Comparison of ENCODE assay signal across 24 mouse cellular contexts in the genomic region with DNA sequence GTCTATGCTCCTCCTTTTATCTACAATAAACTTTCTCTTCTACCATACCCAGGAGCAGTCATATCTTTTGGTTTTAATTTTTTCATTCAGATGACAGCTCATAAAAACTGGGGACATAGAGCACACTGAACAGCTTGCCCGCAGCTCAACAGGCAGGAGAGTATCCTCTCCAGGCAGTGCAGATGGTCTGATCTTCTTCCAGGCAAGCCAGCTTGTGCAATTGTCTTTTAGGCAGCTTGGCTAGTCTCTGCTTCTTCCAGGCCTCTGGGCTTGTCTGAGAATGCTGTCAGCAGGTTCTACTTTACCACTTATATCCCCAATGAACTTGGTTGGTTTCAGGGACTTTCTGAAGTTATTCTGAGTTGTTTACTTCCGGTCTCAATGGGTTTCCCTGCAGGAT. TPM values are rescaled to one million over a fixed set of nuclear protein-coding genes. Genes with fewer than 3 reads are reported as not detected.
DNase-seq lines count a peak whose midpoint lies in the region; ATAC-seq and TF ChIP-seq lines count a peak whose summit lies in the region.
"Had no signal": no experiment of that assay in that cellular context is flagged by ENCODE, and none has a peak within 500 bp of the region (broad histone marks: within the 10 kb centered on the region; RNA-seq: fewer than 3 reads in every experiment).

No protein-coding gene starts in this region.

- H3K9me3 ChIP-seq in midbrain, postnatal 0 days (ENCODE audit: low read length) = no peaks in the 10 kb centered on the region
- H3K9me3 ChIP-seq in heart, embryonic 12.5 days (replicated peaks) = no peaks in the 10 kb centered on the region; the same call in 1 of the 2 replicates
- H3K9me3 ChIP-seq: embryonic facial prominence, embryonic 13.5 days; heart, embryonic 10.5 days; hindbrain, embryonic 15.5 days; neural tube, embryonic 15.5 days had no signal

- TF ChIP-seq CTCF in midbrain, postnatal 0 days (IDR thresholded peaks at IDR 0.05) = no peak

- ATAC-seq in frontal cortex, adult (ENCODE audit: low TSS enrichment) = peak; percentile 89
- no peak for ATAC-seq in midbrain, postnatal 0 days (ENCODE audit: low FRiP score)
- ATAC-seq in heart, embryonic 12.5 days (ENCODE audit: insufficient number of reproducible peaks, low FRiP score) = no peak

- no peaks in the 10 kb centered on the region for H3K27me3 ChIP-seq in midbrain, postnatal 0 days (ENCODE audit: insufficient read depth, low read length)
- no peaks in the 10 kb centered on the region for H3K27me3 ChIP-seq in heart, embryonic 12.5 days (replicated peaks)
- H3K27me3 ChIP-seq: embryonic facial prominence, embryonic 13.5 days; hindbrain, embryonic 15.5 days; neural tube, embryonic 15.5 days had no signal

- no peak overlapping the region for H3K9ac ChIP-seq in midbrain, postnatal 0 days (replicated peaks; ENCODE audit: low read length, poor library complexity, severe bottlenecking)
- no peak overlapping the region for H3K9ac ChIP-seq in heart, embryonic 12.5 days
- H3K9ac ChIP-seq: embryonic facial prominence, embryonic 13.5 days; hindbrain, embryonic 15.5 days; lung, embryonic 14.5 days; neural tube, embryonic 15.5 days had no signal

- no peak overlapping the region for H3K27ac ChIP-seq in midbrain, postnatal 0 days (ENCODE audit: low read depth, low read length)
- no peak overlapping the region for H3K27ac ChIP-seq in heart, embryonic 12.5 days (ENCODE audit: poor library complexity, severe bottlenecking)
- H3K27ac ChIP-seq: embryonic facial prominence, embryonic 13.5 days; heart, embryonic 10.5 days; hindbrain, embryonic 15.5 days; macrophage; neural tube, embryonic 15.5 days had no signal

- H3K36me3 ChIP-seq in midbrain, postnatal 0 days (ENCODE audit: insufficient read depth, low read length) = no peaks in the 10 kb centered on the region
- H3K36me3 ChIP-seq in heart, embryonic 12.5 days = no peaks in the 10 kb centered on the region
- H3K36me3 ChIP-seq: embryonic facial prominence, embryonic 13.5 days; heart, embryonic 10.5 days; hindbrain, embryonic 15.5 days; neural tube, embryonic 15.5 days had no signal

- 84% methylated on average over 2 of the region's 2 CpGs for WGBS in midbrain, postnatal 0 days
- 79% methylated on average over 2 of the region's 2 CpGs for WGBS in heart, embryonic 12.5 days

- no peak overlapping the region for H3K4me3 ChIP-seq in midbrain, postnatal 0 days (ENCODE audit: low read depth, low read length)
- no peak overlapping the region for H3K4me3 ChIP-seq in heart, embryonic 12.5 days
- H3K4me3 ChIP-seq: embryonic facial prominence, embryonic 13.5 days; heart, embryonic 10.5 days; hindbrain, embryonic 15.5 days; myocyte; neural tube, embryonic 15.5 days had no signal

- no peaks in the 10 kb centered on the region for H3K4me1 ChIP-seq in midbrain, postnatal 0 days (ENCODE audit: insufficient read depth, low read length)
- no peaks in the 10 kb centered on the region for H3K4me1 ChIP-seq in heart, embryonic 12.5 days (replicated peaks)
- H3K4me1 ChIP-seq: embryonic facial prominence, embryonic 13.5 days; heart, embryonic 10.5 days; hindbrain, embryonic 15.5 days; neural tube, embryonic 15.5 days had no signal

- H3K4me2 ChIP-seq in midbrain, postnatal 0 days (ENCODE audit: low read depth, low read length, poor library complexity, severe bottlenecking) = no peak overlapping the region
- no peak overlapping the region for H3K4me2 ChIP-seq in heart, embryonic 12.5 days
- H3K4me2 ChIP-seq: embryonic facial prominence, embryonic 13.5 days; hindbrain, embryonic 15.5 days; liver, embryonic 11.5 days; lung, embryonic 14.5 days; midbrain, embryonic 11.5 days; neural tube, embryonic 15.5 days had no signal

- no peak for DNase-seq in frontal cortex, postnatal 25 days (ENCODE audit: low spot score in 2 of 2)
- peak; percentile 75 for DNase-seq in brain, adult 2 months (ENCODE audit: low read depth, low spot score)
- DNase-seq in layer of hippocampus, adult 8-10 months (ENCODE audit: low spot score in 2 of 2) = peak; percentile 35 to 63
- DNase-seq in right cerebral cortex, postnatal 10 days (ENCODE audit: low spot score in 2 of 2) = peak; percentile 47 to 69
- no peak for DNase-seq in midbrain, postnatal 0 days (ENCODE audit: low spot score)
- DNase-seq in T-cell, adult 2 months (ENCODE audit: low spot score) = no peak
- DNase-seq: adrenal gland, postnatal 10 days; cerebellum, adult 18-20 months; gastrocnemius, postnatal 36 days; heart, postnatal 14 days; kidney, adult 11 months; kidney, postnatal 10 days; lung, embryonic 14.5 days had no signal

RNA-seq across cellular contexts. Expression of a gene that starts 35.9 kb away (rescaled TPM):
- total RNA-seq in layer of hippocampus, adult 8-10 months (2022) = not detected
- total RNA-seq in midbrain, postnatal 0 days (2014; rRNA removed) = not detected in 2 replicates
- not detected in 2 replicates for polyA plus RNA-seq in midbrain, postnatal 0 days (2015; fragmentation: Nextera tagmentation; extraction: Ambion mirVana)
- polyA plus RNA-seq in heart, embryonic 12.5 days (2016; fragmentation: Nextera tagmentation; extraction: Ambion mirVana) = not detected in 2 replicates
- total RNA-seq: adrenal gland, postnatal 10 days; gastrocnemius, postnatal 36 days; heart, postnatal 14 days; left cerebral cortex, postnatal 10 days had no signal
- polyA plus RNA-seq: embryonic facial prominence, embryonic 13.5 days; heart, embryonic 10.5 days; hindbrain, embryonic 15.5 days; liver, embryonic 11.5 days; lung, embryonic 14.5 days; macrophage; midbrain, embryonic 11.5 days; myocyte; neural tube, embryonic 15.5 days had no signal

Comparison
In these comparisons a context has a peak if more than half of its experiments do, and no peak if none do; other contexts are left out.
1. DNase-seq: peak in brain, adult 2 months (single experiment), layer of hippocampus, adult 8-10 months (2 of 2) and right cerebral cortex, postnatal 10 days (2 of 2); none in frontal cortex, postnatal 25 days (0 of 2), midbrain, postnatal 0 days (single experiment) and T-cell, adult 2 months (single experiment).